Mouse (Mus musculus) cortical plate, adult 2 months (tissue): ENCODE measurements around the gene Xdh.

Source experiments
- CTCF ChIP-seq: fragments of 200-500 bp; IDR thresholded peaks from 2 replicates; pipeline ENCODE4 v1.5.1; 2011; ENCODE audit warnings: mild to moderate bottlenecking, control low read depth, low read length; ENCODE audit not compliant: insufficient read depth; ENCODE audit errors: extremely low read depth
- POLR2A ChIP-seq: fragments of 200-500 bp; IDR thresholded peaks from 2 replicates; pipeline ENCODE4 v1.6.1; 2011; ENCODE audit warnings: mild to moderate bottlenecking, low read length, control low read depth; ENCODE audit not compliant: insufficient read depth; ENCODE audit errors: extremely low read depth

DNA sequence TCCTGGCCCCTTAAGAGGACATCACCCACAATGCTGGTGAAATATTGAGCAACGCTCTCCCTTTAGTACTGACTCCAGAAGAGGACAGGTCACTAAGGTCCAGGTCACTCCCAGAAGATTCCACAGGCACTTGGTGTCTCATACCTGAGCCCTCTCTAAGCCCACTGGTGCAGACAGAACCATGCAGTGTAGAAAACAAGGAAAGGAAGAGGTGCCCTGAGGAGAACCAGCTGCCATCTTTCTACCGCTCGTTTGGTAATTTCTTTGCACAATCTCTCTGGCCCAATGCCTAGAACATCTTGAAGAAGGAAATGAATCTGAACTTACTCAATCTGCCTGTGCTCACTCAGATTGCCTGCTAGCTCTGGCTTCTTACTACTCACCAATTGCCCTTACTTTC, 2.0 kb downstream of the Xdh start:
- no peak for TF ChIP-seq POLR2A
- TF ChIP-seq CTCF: no peak
